Mouse (Mus musculus): ENCODE results near the gene Map3k14.

GRCm38 (mm10) chr11:103266729-103267345, 435 bp downstream of the Map3k14 start:
- TF ChIP-seq CTCF (IDR thresholded peaks at IDR 0.05; ENCODE audit: low read depth, low read length) (no peak), GATA1 (IDR thresholded peaks at IDR 0.05; ENCODE audit: borderline replicate concordance, low read length) (no peak), TAL1 (conservative IDR thresholded peaks at IDR 0.05; ENCODE audit: low read depth, low read length) (no peak), POLR2AphosphoS5 (IDR thresholded peaks at IDR 0.05; ENCODE audit: insufficient replicate concordance, low read depth, low read length) (no peak), GATA2 (IDR thresholded peaks at IDR 0.05; ENCODE audit: borderline replicate concordance, low read depth, low read length) (no peak)
